Mouse (Mus musculus) cortical plate, adult 2 months (tissue): ENCODE data around the gene Spdef.

Experiments
- CTCF ChIP-seq: fragments of 200-500 bp; IDR thresholded peaks from 2 replicates; pipeline ENCODE4 v1.5.1; 2011; ENCODE audit warnings: mild to moderate bottlenecking, control low read depth, low read length; ENCODE audit not compliant: insufficient read depth; ENCODE audit errors: extremely low read depth
- POLR2A ChIP-seq: fragments of 200-500 bp; IDR thresholded peaks from 2 replicates; pipeline ENCODE4 v1.6.1; 2011; ENCODE audit warnings: mild to moderate bottlenecking, low read length, control low read depth; ENCODE audit not compliant: insufficient read depth; ENCODE audit errors: extremely low read depth

- no peak for TF ChIP-seq CTCF
- no peak for TF ChIP-seq POLR2A
Measured at GRCm38 (mm10) chr17:27705661-27706060, 23.1 kb downstream of the Spdef start.
